Mouse (Mus musculus) hindbrain, embryonic 11.5 days (tissue): ENCODE measurements at regions not wholly inside any gene's neighbourhood (a gene's known extent, or its start where the extent isn't known, plus 50 kb on each side); places are given as distances from the start of the nearest gene placed in this dataset.

Experiments used
- ATAC-seq: fragments of 200-750 bp; cut with Nextera tagmentation; 2 replicates; pipeline ENCODE4 v1.8.0; 2017; ENCODE audit warnings: mild to moderate bottlenecking, moderate TSS enrichment, moderate library complexity; ENCODE audit not compliant: low FRiP score
- DNase-seq: peaks from one replicate; pipeline ENCODE4 v3.0.0-alpha.2; 2015; ENCODE audit warnings: low spot score
- H3K27ac ChIP-seq: fragments of 300-500 bp; sonication (generic); 2 replicates; pipeline ENCODE4 v1.5.1; 2014; ENCODE audit warnings: mild to moderate bottlenecking, low read depth, low read length
- H3K27me3 ChIP-seq: fragments of 300-500 bp; sonication (generic); 2 replicates; pipeline ENCODE4 v1.6.1; 2014; ENCODE audit warnings: mild to moderate bottlenecking, low read length, moderate library complexity, mixed read lengths; ENCODE audit not compliant: control insufficient read depth, insufficient read depth
- H3K36me3 ChIP-seq: fragments of 300-500 bp; sonication (generic); 2 replicates; pipeline ENCODE4 v1.6.1; 2014; ENCODE audit warnings: mild to moderate bottlenecking, low read length, moderate library complexity, mixed read lengths; ENCODE audit not compliant: control insufficient read depth, insufficient read depth
- H3K4me1 ChIP-seq: fragments of 300-500 bp; sonication (generic); replicated peaks from 2 replicates; pipeline ENCODE4 v1.6.1; 2014; ENCODE audit warnings: low read length, mixed read lengths; ENCODE audit not compliant: control insufficient read depth, insufficient read depth
- H3K4me2 ChIP-seq: fragments of 300-500 bp; sonication (generic); replicated peaks from 2 replicates; pipeline ENCODE4 v1.6.1; 2014; ENCODE audit warnings: mild to moderate bottlenecking, low read depth, low read length
- H3K4me3 ChIP-seq: fragments of 300-500 bp; sonication (generic); 2 replicates; pipeline ENCODE4 v1.5.1; 2014; ENCODE audit warnings: low read depth, low read length
- H3K9ac ChIP-seq: fragments of 300-500 bp; sonication (generic); 2 replicates; pipeline ENCODE4 v1.6.1; 2014; ENCODE audit warnings: low read depth, low read length
- H3K9me3 ChIP-seq: fragments of 300-500 bp; sonication (generic); 2 replicates; pipeline ENCODE4 v1.6.1; 2016; ENCODE audit warnings: low read length; ENCODE audit not compliant: control insufficient read depth
- WGBS: fragments of 180-500 bp; shearing (Covaris S2); extraction: QIAGEN DNeasy Blood & Tissue Kit; methylation state at CpG from one replicate; pipeline ENCODE4 v1.1.7; 2014; 5-methylcytosine and 5-hydroxymethylcytosine counted together

DNA sequence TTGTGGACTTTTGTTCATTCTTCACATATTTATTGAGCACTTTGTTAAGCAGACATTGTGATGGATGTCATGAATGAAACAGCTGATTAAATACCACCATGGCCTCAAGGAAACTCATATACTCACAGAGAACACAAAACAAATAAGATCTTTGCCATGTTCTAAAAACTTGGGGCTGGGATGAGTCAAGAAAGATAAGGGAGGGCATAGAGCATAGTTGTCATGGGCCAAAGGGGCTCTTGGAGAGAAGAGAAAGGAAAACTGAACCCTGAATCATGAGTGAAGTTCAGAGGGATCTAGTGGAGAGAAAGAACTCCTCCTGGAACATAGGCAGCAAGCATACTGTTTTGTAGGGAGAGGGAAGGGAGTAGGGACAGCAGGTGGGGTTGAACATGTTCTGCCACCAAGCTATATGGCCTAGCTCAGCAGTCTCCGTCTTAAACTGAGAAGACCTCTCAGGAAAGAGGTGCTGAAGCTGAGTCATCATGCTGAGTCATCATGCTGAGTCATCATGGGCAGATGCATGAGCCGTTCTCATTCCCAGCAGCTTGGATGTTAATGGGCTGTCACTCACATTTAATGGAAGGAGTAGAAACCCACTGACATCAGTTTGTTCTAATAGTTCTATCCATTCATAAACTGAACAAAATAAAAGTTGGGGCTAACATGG is 69.6 kb downstream of the Cetn3 start:
- no peak overlapping the region for H3K9ac ChIP-seq
- no peak overlapping the region for H3K4me2 ChIP-seq
- H3K9me3 ChIP-seq: no peaks in the 10 kb centered on the region
- H3K4me1 ChIP-seq: no peaks in the 10 kb centered on the region
- no peaks in the 10 kb centered on the region for H3K27me3 ChIP-seq
- DNase-seq: no peak
- WGBS: 63% methylated on average over 2 of the region's 2 CpGs
- H3K27ac ChIP-seq: no peak overlapping the region
- H3K4me3 ChIP-seq: no peak overlapping the region
- ATAC-seq: no peak
- no peaks in the 10 kb centered on the region for H3K36me3 ChIP-seq

DNA sequence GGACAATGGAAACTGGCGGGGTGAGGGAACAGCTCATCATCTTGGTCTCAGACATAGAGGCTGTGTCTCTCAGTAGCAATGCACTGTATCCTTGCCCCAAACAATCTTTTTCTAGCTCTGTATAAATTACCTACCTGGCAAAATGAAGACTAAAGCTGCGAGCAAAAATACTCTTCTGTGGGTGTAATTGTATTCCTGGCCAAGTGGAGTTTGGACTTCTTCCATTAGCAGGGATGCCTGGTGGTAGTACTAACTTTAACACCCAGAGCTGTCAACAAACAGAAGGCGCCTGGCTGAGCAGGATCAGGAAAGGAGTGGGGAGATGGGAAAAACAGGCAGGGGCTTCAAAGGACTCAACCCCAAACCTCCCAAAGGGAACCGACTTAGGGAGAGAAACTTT is 73.2 kb downstream of the Cetn3 start:
- no peak for DNase-seq
- WGBS: 69% methylated on average over 4 of the region's 4 CpGs
- H3K36me3 ChIP-seq: no peaks in the 10 kb centered on the region
- no peak overlapping the region for H3K9ac ChIP-seq
- no peaks in the 10 kb centered on the region for H3K9me3 ChIP-seq
- no peak overlapping the region for H3K4me3 ChIP-seq
- H3K27me3 ChIP-seq: no peaks in the 10 kb centered on the region
- H3K4me2 ChIP-seq: no peak overlapping the region
- no peak overlapping the region for H3K27ac ChIP-seq
- ATAC-seq: no peak
- H3K4me1 ChIP-seq: no peaks in the 10 kb centered on the region

DNA sequence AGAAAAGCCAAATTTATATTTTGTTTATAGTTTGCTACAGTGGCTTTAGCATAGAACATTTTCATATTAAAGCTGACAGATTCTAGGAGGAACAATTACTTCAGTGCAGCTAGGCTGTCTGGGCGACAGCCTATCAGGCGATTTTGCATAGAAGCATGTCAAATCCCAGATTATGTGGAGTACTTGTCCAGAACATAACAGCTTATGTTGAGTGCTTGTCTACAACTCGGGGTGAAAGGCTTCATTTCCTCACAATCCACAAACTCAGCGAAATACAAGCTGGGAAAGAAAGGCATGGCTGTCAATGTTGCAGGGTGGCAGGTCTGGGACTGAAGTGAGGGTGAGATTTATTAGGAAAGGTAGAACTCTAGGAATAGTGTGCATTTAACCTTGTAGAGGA is 77.8 kb downstream of the Cetn3 start:
- no peak for ATAC-seq
- Histone ChIP-seq H3K4me2 (no peak overlapping the region), H3K9me3 (no peaks in the 10 kb centered on the region), H3K27me3 (no peaks in the 10 kb centered on the region), H3K9ac (no peak overlapping the region), H3K4me1 (no peaks in the 10 kb centered on the region), H3K27ac (no peak overlapping the region), H3K36me3 (no peaks in the 10 kb centered on the region), H3K4me3 (no peak overlapping the region)
- DNase-seq: no peak
- 80% methylated on average over 4 of the region's 4 CpGs for WGBS

DNA sequence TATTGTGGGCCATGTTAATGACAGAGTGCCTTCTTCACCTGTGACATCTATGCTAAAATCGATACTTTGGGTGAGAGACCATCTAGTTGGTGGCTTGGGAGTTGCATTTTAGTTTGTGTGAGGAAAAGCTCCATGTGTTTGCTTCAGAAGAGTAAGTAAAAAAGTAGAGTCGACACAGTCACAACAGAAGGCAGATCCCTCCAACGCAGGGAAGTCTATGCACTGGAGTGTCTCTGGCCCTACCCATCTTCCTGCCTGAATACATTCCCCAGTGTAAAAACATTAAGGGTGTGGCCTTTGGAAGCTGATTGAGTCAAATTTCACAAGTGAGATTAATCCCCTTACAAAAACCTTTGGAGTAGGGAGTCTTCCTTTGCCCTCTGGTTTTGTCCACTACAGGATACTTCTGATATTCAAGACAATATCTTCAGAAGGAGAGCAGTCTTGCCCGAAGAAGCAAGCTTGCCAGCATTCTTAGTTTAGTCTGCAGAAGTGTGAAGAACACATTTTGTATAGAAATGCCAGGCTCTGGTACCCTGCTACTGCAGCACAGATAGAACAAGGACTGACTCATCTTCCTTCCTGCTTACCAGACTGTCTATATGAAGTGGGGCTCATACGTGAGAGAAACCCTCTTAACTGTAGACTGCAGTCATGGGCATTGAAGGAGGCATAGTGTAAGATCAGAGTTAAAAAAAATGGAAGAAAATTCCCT is 79.2 kb downstream of the Cetn3 start:
- no peak overlapping the region for H3K9ac ChIP-seq
- no peak for ATAC-seq

DNA sequence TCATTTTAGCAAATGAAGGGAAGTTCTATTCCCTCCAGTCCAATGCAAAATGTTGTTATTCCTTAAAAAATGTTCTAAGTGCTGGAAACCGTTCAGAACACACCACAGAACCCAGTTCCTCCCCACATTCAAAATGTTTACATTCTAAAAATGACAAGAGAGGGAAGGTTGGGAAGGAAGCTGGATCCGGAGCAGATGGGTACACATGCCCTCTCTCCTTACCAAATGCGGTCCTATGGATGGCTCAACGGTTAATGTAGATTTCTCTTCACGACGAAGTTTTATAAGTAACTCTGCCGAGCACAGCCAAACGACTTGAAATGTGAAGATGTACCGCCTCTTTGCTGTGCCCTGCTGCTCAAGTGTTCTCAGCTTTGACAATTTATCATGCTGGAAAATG is 88.3 kb downstream of the Cetn3 start:
- H3K27me3 ChIP-seq: no peaks in the 10 kb centered on the region
- H3K27ac ChIP-seq: no peak overlapping the region
- no peak overlapping the region for H3K4me2 ChIP-seq
- no peak overlapping the region for H3K4me3 ChIP-seq
- DNase-seq (no peak), ATAC-seq (no peak)
- H3K9ac ChIP-seq: no peak overlapping the region
- H3K9me3 ChIP-seq: no peaks in the 10 kb centered on the region
- no peaks in the 10 kb centered on the region for H3K36me3 ChIP-seq
- WGBS: 86% methylated on average over 9 of the region's 9 CpGs
- no peaks in the 10 kb centered on the region for H3K4me1 ChIP-seq

More for the DNA sequence above, 79.2 kb downstream of the Cetn3 start:
- H3K27ac ChIP-seq: no peak overlapping the region
- no peaks in the 10 kb centered on the region for H3K9me3 ChIP-seq
- H3K4me2 ChIP-seq: no peak overlapping the region
- DNase-seq: no peak
- H3K4me1 ChIP-seq: no peaks in the 10 kb centered on the region
- WGBS: 89% methylated on average over 5 of the region's 5 CpGs
- no peaks in the 10 kb centered on the region for H3K27me3 ChIP-seq
- H3K4me3 ChIP-seq: no peak overlapping the region
- no peaks in the 10 kb centered on the region for H3K36me3 ChIP-seq

DNA sequence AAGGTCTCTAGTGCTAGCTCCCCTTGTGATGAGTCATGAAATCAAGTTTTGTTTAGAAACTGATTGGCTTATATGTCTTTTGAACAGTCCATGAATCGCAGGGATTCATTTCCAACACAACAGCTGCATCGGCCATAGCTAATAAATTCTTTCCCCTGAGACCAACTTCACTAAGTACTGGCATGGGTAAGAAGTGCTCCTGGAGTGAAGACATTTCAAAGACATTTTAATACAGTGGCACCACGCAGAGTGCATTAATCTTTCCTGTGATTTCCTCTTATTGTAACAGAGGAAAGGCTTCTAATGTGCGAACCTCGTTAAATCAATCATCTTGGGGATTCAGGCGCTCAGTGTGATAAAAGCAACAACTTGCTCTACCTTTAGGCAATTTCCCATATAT is 103.0 kb downstream of the Cetn3 start:
- Histone ChIP-seq H3K9ac (no peak overlapping the region), H3K27me3 (no peaks in the 10 kb centered on the region), H3K9me3 (no peaks in the 10 kb centered on the region), H3K4me1 (no peaks in the 10 kb centered on the region), H3K4me3 (no peak overlapping the region), H3K36me3 (no peaks in the 10 kb centered on the region), H3K4me2 (no peak overlapping the region), H3K27ac (no peak overlapping the region)
- no peak for DNase-seq
- WGBS: 70% methylated on average over 6 of the region's 6 CpGs
- ATAC-seq: peak; percentile 55

DNA sequence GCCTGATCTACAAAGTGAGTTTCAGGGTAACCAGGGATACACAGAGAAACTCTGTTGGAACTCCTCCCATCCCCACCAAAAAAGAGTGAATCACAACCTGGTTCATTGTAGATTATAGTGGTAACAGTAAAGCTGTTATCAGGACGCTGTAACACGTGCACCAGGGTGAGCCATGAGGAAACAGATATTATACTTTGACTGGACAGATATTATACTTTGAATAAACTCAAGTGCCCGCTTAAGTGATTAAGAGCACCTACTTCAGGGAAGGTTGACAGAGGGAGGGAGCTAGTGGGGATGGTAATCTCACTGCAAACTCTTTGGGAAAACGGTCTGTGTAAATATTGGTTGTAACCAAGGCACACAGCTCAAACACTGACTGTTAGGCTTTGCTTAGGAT is 147.4 kb downstream of the Cetn3 start:
- Histone ChIP-seq H3K36me3 (no peaks in the 10 kb centered on the region), H3K9me3 (no peaks in the 10 kb centered on the region), H3K27ac (no peak overlapping the region), H3K27me3 (no peaks in the 10 kb centered on the region), H3K4me1 (no peaks in the 10 kb centered on the region), H3K4me3 (no peak overlapping the region), H3K9ac (no peak overlapping the region), H3K4me2 (no peak overlapping the region)
- DNase-seq (no peak), ATAC-seq (no peak)
- 82% methylated on average over 4 of the region's 4 CpGs for WGBS

DNA sequence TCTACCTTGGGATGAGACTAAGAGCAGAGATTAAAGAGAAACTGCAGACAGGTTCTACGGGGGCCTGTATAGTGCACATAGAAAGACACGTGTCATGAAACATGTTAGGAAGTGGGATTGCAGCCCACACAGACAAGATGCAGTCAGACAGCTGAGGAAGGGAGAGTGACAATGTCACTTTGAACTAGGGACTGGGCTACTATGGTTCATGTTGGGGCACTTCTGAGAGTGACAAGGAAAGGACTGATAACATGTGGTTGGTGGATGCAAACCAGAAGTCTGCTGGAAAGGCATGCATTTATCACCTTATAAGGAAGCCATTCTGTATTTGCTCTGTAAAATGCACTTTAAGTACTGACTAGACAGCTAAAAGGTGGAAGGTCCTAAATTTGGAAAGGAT is 148.3 kb downstream of the Cetn3 start:
- no peak overlapping the region for H3K4me2 ChIP-seq
- no peaks in the 10 kb centered on the region for H3K27me3 ChIP-seq
- no peak overlapping the region for H3K9ac ChIP-seq
- no peak for DNase-seq
- no peak for ATAC-seq
- no peaks in the 10 kb centered on the region for H3K9me3 ChIP-seq
- no peaks in the 10 kb centered on the region for H3K4me1 ChIP-seq
- no peak overlapping the region for H3K4me3 ChIP-seq
- 90% methylated on average over 2 of the region's 2 CpGs for WGBS
- H3K36me3 ChIP-seq: no peaks in the 10 kb centered on the region
- H3K27ac ChIP-seq: no peak overlapping the region

DNA sequence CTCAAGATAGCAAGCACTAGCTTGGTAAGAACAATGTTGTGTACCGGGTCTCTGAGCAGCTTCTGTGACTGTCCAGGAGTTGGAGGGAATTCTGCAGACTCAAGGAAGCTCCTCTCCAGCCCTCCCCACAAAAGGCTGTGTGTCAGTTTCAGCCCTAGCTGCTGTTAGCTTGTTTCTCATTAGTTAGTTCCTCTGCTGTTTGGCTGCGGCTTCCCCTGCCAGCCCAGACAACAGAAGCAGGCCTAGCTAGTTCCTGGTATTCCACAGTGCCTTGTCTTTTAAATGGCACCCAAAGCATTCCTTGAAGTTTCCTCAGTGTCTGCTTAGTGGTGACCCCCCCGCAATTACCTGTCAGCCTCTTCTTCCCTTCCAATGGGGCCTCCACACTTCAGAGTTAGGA is 154.2 kb downstream of the Cetn3 start:
- no peak for DNase-seq
- no peak overlapping the region for H3K27ac ChIP-seq
- 84% methylated on average over 3 of the region's 3 CpGs for WGBS
- no peak overlapping the region for H3K4me2 ChIP-seq
- H3K27me3 ChIP-seq: no peaks in the 10 kb centered on the region
- no peak for ATAC-seq
- no peaks in the 10 kb centered on the region for H3K9me3 ChIP-seq
- no peaks in the 10 kb centered on the region for H3K4me1 ChIP-seq
- H3K36me3 ChIP-seq: no peaks in the 10 kb centered on the region
- no peak overlapping the region for H3K4me3 ChIP-seq
- H3K9ac ChIP-seq: no peak overlapping the region
